Mouse (Mus musculus) embryonic facial prominence, embryonic 11.5 days (tissue): ENCODE results near the gene Crtc3. TPM values are rescaled to one million over a fixed set of nuclear protein-coding genes. Genes with fewer than 3 reads are reported as not detected.
A peak's percentile ranks its signal among the peaks of the same experiment; 100 is the strongest.

ENCODE experiments used
- ATAC-seq: fragments of 200-750 bp; cut with Nextera tagmentation; replicated peaks from 2 replicates; pipeline ENCODE4 v1.8.0; 2017; ENCODE audit warnings: low read depth; ENCODE audit not compliant: insufficient number of reproducible peaks, low FRiP score, low TSS enrichment
- DNase-seq: peaks from one replicate; pipeline ENCODE4 v3.0.0-alpha.2; 2015; ENCODE audit warnings: low spot score
- H3K27ac ChIP-seq: fragments of 300-500 bp; sonication (generic); replicated peaks from 2 replicates; pipeline ENCODE4 v1.5.1; 2014; ENCODE audit warnings: mild to moderate bottlenecking, low read depth, low read length, control low read depth
- H3K27me3 ChIP-seq: fragments of 300-500 bp; sonication (generic); 2 replicates; pipeline ENCODE4 v1.6.1; 2014; ENCODE audit warnings: mild to moderate bottlenecking, low read length, moderate library complexity, mixed read lengths; ENCODE audit not compliant: control insufficient read depth, insufficient read depth
- H3K36me3 ChIP-seq: fragments of 300-500 bp; sonication (generic); replicated peaks from 2 replicates; pipeline ENCODE4 v1.6.1; 2014; ENCODE audit warnings: low read depth, mild to moderate bottlenecking, low read length, moderate library complexity, mixed read lengths; ENCODE audit not compliant: control insufficient read depth, insufficient read depth
- H3K4me1 ChIP-seq: fragments of 300-500 bp; sonication (generic); 2 replicates; pipeline ENCODE4 v1.6.1; 2014; ENCODE audit warnings: low read length, mixed read lengths; ENCODE audit not compliant: control insufficient read depth, insufficient read depth
- H3K4me2 ChIP-seq: fragments of 300-500 bp; sonication (generic); 2 replicates; pipeline ENCODE4 v1.6.1; 2014; ENCODE audit warnings: low read depth, mild to moderate bottlenecking, control low read depth, low read length, moderate library complexity
- H3K4me3 ChIP-seq: fragments of 300-500 bp; sonication (generic); 2 replicates; pipeline ENCODE4 v1.5.1; 2014; ENCODE audit warnings: low read depth, low read length, control low read depth
- H3K9ac ChIP-seq: fragments of 300-500 bp; sonication (generic); replicated peaks from 2 replicates; pipeline ENCODE4 v1.6.1; 2014; ENCODE audit warnings: mild to moderate bottlenecking, control low read depth, low read length
- H3K9me3 ChIP-seq: fragments of 300-500 bp; sonication (generic); replicated peaks from 2 replicates; pipeline ENCODE4 v1.6.1; 2016; ENCODE audit warnings: mild to moderate bottlenecking, low read length, inconsistent platforms, mixed read lengths; ENCODE audit not compliant: control insufficient read depth
- WGBS: fragments of 180-500 bp; shearing (Covaris S2); extraction: QIAGEN DNeasy Blood & Tissue Kit; methylation state at CpG from one replicate; pipeline ENCODE4 v1.1.7; 2014; 5-methylcytosine and 5-hydroxymethylcytosine counted together
- polyA plus RNA-seq: library from polyadenylated mRNA; unstranded; fragments of >200 nt; fragmentation: Nextera tagmentation; extraction: Ambion mirVana; gene quantifications from 2 replicates; pipeline ENCODE4 v1.2.1, GENCODE M21; 2014

The Crtc3 gene
- polyA plus RNA-seq, 1 experiment from 2014 or later: 8.4 TPM

- DNase-seq: no peak
- Histone ChIP-seq H3K4me1 (no peaks in the 10 kb centered on the region), H3K9me3 (no peaks in the 10 kb centered on the region), H3K4me3 (no peak overlapping the region), H3K27me3 (no peaks in the 10 kb centered on the region), H3K9ac (no peak overlapping the region), H3K4me2 (no peak overlapping the region), H3K36me3 (no peaks in the 10 kb centered on the region), H3K27ac (no peak overlapping the region)
- 55% methylated on average over 14 of the region's 14 CpGs for WGBS
- ATAC-seq: no peak
Observed at GRCm38 (mm10) chr7:80577417-80577980, 111.2 kb downstream of the Crtc3 start.

GRCm38 (mm10) chr7:80576626-80577025, 112.1 kb downstream of the Crtc3 start:
- no peak for DNase-seq
- H3K4me1 ChIP-seq: no peaks in the 10 kb centered on the region
- no peak overlapping the region for H3K27ac ChIP-seq
- no peak overlapping the region for H3K4me2 ChIP-seq
- H3K36me3 ChIP-seq: no peaks in the 10 kb centered on the region
- no peaks in the 10 kb centered on the region for H3K27me3 ChIP-seq
- no peak for ATAC-seq
- 64% methylated on average over 3 of the region's 3 CpGs for WGBS
- no peaks in the 10 kb centered on the region for H3K9me3 ChIP-seq
- no peak overlapping the region for H3K4me3 ChIP-seq
- H3K9ac ChIP-seq: no peak overlapping the region

- H3K36me3 ChIP-seq: no peaks in the 10 kb centered on the region
- no peak overlapping the region for H3K4me3 ChIP-seq
- H3K4me1 ChIP-seq: no peaks in the 10 kb centered on the region
- no peaks in the 10 kb centered on the region for H3K27me3 ChIP-seq
- no peak overlapping the region for H3K4me2 ChIP-seq
- 74% methylated on average over 9 of the region's 9 CpGs for WGBS
- no peaks in the 10 kb centered on the region for H3K9me3 ChIP-seq
- H3K27ac ChIP-seq: no peak overlapping the region
- H3K9ac ChIP-seq: no peak overlapping the region
- DNase-seq (no peak), ATAC-seq (no peak)
Observed at GRCm38 (mm10) chr7:80575750-80576149, 112.9 kb downstream of the Crtc3 start.

- H3K27ac ChIP-seq: no peak overlapping the region
- H3K4me2 ChIP-seq: no peak overlapping the region
- 51% methylated on average over 3 of the region's 3 CpGs for WGBS
- no peak overlapping the region for H3K9ac ChIP-seq
- H3K4me1 ChIP-seq: no peaks in the 10 kb centered on the region
- H3K36me3 ChIP-seq: no peaks in the 10 kb centered on the region
- no peaks in the 10 kb centered on the region for H3K9me3 ChIP-seq
- ATAC-seq (no peak), DNase-seq (no peak)
- H3K4me3 ChIP-seq: no peak overlapping the region
- H3K27me3 ChIP-seq: no peaks in the 10 kb centered on the region
Observed at GRCm38 (mm10) chr7:80573076-80573475, 115.6 kb downstream of the Crtc3 start.

- no peaks in the 10 kb centered on the region for H3K36me3 ChIP-seq
- WGBS: 82% methylated on average over 8 of the region's 8 CpGs
- H3K9me3 ChIP-seq: no peaks in the 10 kb centered on the region
- DNase-seq: no peak
- no peak overlapping the region for H3K9ac ChIP-seq
- no peak overlapping the region for H3K27ac ChIP-seq
- H3K27me3 ChIP-seq: no peaks in the 10 kb centered on the region
- H3K4me2 ChIP-seq: no peak overlapping the region
- ATAC-seq: no peak
- no peak overlapping the region for H3K4me3 ChIP-seq
- no peaks in the 10 kb centered on the region for H3K4me1 ChIP-seq
Observed at GRCm38 (mm10) chr7:80567982-80568381, 120.7 kb downstream of the Crtc3 start.

GRCm38 (mm10) chr7:80561931-80562330, 126.7 kb downstream of the Crtc3 start:
- no peak overlapping the region for H3K27ac ChIP-seq
- DNase-seq (no peak), ATAC-seq (no peak)
- no peaks in the 10 kb centered on the region for H3K9me3 ChIP-seq
- no peak overlapping the region for H3K9ac ChIP-seq
- 69% methylated on average over 5 of the region's 5 CpGs for WGBS
- no peak overlapping the region for H3K4me2 ChIP-seq
- no peaks in the 10 kb centered on the region for H3K4me1 ChIP-seq
- H3K27me3 ChIP-seq: no peaks in the 10 kb centered on the region
- no peak overlapping the region for H3K4me3 ChIP-seq
- no peaks in the 10 kb centered on the region for H3K36me3 ChIP-seq

- ATAC-seq (no peak), DNase-seq (peak; percentile 22)
- Histone ChIP-seq H3K4me1 (no peaks in the 10 kb centered on the region), H3K27me3 (no peaks in the 10 kb centered on the region), H3K36me3 (no peaks in the 10 kb centered on the region), H3K9ac (no peak overlapping the region), H3K27ac (no peak overlapping the region), H3K4me2 (no peak overlapping the region), H3K4me3 (no peak overlapping the region), H3K9me3 (no peaks in the 10 kb centered on the region)
- 75% methylated on average over 9 of the region's 9 CpGs for WGBS
Observed at GRCm38 (mm10) chr7:80561271-80561670, 127.4 kb downstream of the Crtc3 start.

- no peak overlapping the region for H3K27ac ChIP-seq
- no peaks in the 10 kb centered on the region for H3K36me3 ChIP-seq
- H3K9me3 ChIP-seq: no peaks in the 10 kb centered on the region
- no peak overlapping the region for H3K4me2 ChIP-seq
- no peak for ATAC-seq
- H3K27me3 ChIP-seq: no peaks in the 10 kb centered on the region
- H3K9ac ChIP-seq: no peak overlapping the region
- H3K4me3 ChIP-seq: no peak overlapping the region
- DNase-seq: no peak
- WGBS: 76% methylated on average over 5 of the region's 5 CpGs
- no peaks in the 10 kb centered on the region for H3K4me1 ChIP-seq
Observed at GRCm38 (mm10) chr7:80558572-80558971, 130.1 kb downstream of the Crtc3 start.
